Mouse (Mus musculus): ENCODE measurements around the gene Tmem222.

DNA sequence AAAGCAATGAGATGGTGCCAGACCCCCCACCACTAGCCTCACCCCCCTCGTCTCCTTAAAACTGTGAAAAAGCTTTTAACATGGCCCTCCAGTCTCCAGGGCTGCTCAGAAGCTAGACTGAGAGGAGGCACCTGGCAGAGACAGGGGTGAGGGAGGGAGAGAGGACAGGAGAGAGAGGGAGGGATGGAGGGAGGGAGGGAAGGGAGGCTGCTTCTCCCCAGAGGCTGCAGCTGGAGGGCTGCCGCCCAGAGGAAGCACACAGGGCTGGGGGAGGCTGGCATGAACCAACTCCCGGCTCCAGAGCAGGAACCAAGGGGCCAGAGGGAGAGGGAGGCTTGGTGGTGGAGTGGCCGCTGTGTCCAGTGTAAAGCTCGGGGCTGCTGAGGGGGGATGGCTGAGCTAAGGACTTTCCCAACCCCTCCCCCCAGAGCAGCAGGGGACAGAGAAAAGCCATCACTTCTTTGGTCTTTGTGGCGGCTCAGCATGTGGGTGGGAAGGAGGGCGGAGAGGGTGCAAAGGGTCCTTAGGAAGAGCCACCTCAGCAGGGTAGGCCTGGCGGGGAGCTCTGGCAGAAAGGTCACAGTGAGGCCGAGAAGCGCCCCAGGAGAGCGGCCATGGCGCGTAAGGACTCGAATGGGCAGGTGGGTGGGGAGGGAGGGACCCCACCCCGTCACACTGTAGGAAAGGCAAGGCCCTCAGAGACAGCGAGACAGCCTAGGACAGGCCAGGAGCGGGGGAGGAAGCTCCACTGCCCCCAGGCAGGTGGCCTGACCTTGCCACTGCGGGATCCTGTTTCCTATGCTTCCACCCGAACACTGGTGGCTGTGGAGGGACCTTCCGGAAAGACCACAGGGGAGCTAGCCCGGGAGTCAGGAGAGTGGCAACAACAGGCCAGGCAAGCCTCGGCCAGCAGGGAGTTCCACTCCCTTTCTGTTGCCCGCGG lies 15.6 kb upstream of the Tmem222 start:
- no peak for TF ChIP-seq POLR2A (IDR thresholded peaks at IDR 0.05; ENCODE audit: borderline replicate concordance, extremely low read depth, low read depth, low read length)
- no peak for TF ChIP-seq CTCF (IDR thresholded peaks at IDR 0.05; ENCODE audit: insufficient read depth, low read length)

Data from lung, adult 2 months (tissue).